Mouse (Mus musculus) lung, embryonic 15.5 days (tissue): ENCODE results near the gene Caln1. TPM values are rescaled to one million over a fixed set of nuclear protein-coding genes. Genes with fewer than 3 reads are reported as not detected.

ENCODE experiments used
- ATAC-seq: fragments of 200-750 bp; cut with Nextera tagmentation; 2 replicates; pipeline ENCODE4 v1.8.0; 2017; ENCODE audit warnings: moderate number of reproducible peaks, borderline replicate concordance; ENCODE audit not compliant: low FRiP score, low TSS enrichment; ENCODE audit errors: extremely low read depth
- H3K27ac ChIP-seq: fragments of 300-500 bp; sonication (generic); 2 replicates; pipeline ENCODE4 v1.5.1; 2015; ENCODE audit warnings: moderate library complexity, mild to moderate bottlenecking, inconsistent platforms
- H3K27me3 ChIP-seq: fragments of 300-500 bp; sonication (generic); 2 replicates; pipeline ENCODE4 v1.6.1; 2015; ENCODE audit warnings: inconsistent platforms
- H3K36me3 ChIP-seq: fragments of 300-500 bp; sonication (generic); 2 replicates; pipeline ENCODE4 v1.6.1; 2015; ENCODE audit warnings: inconsistent platforms
- H3K4me1 ChIP-seq: fragments of 300-500 bp; sonication (generic); 2 replicates; pipeline ENCODE4 v1.6.1; 2015; ENCODE audit warnings: inconsistent platforms
- H3K4me2 ChIP-seq: fragments of 300-500 bp; sonication (generic); 2 replicates; pipeline ENCODE4 v1.6.1; 2015; ENCODE audit warnings: inconsistent platforms, mild to moderate bottlenecking, moderate library complexity
- H3K4me3 ChIP-seq: fragments of 300-500 bp; sonication (generic); 2 replicates; pipeline ENCODE4 v1.5.1; 2015; ENCODE audit warnings: mild to moderate bottlenecking, inconsistent platforms
- H3K9ac ChIP-seq: fragments of 300-500 bp; sonication (generic); 2 replicates; pipeline ENCODE4 v1.6.1; 2015; ENCODE audit warnings: inconsistent platforms
- H3K9me3 ChIP-seq: fragments of 300-500 bp; sonication (generic); 2 replicates; pipeline ENCODE4 v1.6.1; 2016; ENCODE audit warnings: inconsistent platforms
- WGBS: fragments of 180-500 bp; shearing (Covaris S2); methylation state at CpG from one replicate; pipeline ENCODE4 v1.1.7; 2015; 5-methylcytosine and 5-hydroxymethylcytosine counted together
- polyA plus RNA-seq: library from polyadenylated mRNA; unstranded; fragments of >200 nt; fragmentation: Nextera tagmentation; extraction: Ambion mirVana; gene quantifications from 2 replicates; pipeline ENCODE4 v1.2.1, GENCODE M21; 2015

Gene Caln1
- polyA plus RNA-seq = 0.09 and 0.26 TPM in 2 replicates

DNA sequence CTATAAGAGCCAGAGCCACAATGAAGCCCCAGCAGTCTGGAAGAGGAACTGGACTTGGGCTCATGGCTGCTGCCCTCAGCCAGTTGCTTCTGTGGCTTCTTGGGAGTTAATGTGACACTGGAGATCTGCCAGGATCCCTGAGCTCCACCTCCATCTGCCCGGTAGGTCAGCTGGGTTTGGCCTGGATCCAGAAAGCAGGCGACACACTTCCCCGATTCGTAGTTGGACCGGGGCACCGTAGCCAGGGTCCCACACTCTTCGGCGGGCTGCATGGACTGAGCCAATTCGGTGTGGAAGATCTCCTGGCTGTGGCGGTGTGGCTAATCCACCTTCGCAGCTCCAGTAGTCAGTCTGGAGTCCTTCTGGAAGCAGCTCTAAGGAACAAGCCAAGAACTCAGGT is at the start of gene Caln1:
Caln1 (plus strand) TSS at position 219 of the 400 bp plus-strand sequence.
- 48% methylated on average over 11 of the region's 11 CpGs for WGBS
- no peaks in the 10 kb centered on the region for H3K36me3 ChIP-seq
- no peak within 1 kb of the TSS for H3K9ac ChIP-seq
- H3K4me1 ChIP-seq = no peaks in the 10 kb centered on the region
- no peaks in the 10 kb centered on the region for H3K9me3 ChIP-seq
- H3K4me2 ChIP-seq = no peak within 1 kb of the TSS
- no peak within 1 kb of the TSS for H3K27ac ChIP-seq
- H3K27me3 ChIP-seq = no peaks in the 10 kb centered on the region
- ATAC-seq = no peak
- H3K4me3 ChIP-seq = no peak within 1 kb of the TSS

DNA sequence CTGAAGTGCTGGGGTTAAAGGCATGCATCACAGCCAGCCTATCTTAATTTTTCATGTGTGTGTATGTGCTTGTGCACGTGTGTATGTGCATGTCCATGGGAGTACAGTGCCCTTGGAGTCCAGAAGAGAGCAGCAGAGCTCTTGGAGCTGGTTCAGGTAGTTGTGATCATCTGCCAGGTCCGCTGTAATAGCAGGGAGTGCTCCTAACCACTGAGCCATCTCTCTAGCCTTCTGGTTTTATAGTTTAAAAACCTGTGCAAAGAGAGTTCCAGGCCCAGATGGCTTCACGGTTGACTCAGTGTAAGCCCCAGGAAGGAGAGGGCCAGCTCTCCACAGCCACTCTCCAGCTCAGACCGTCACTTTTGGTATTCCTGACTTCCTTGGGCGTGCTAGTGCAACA is 49.5 kb upstream of the Caln1 start:
- 90% methylated on average over 5 of the region's 5 CpGs for WGBS
- Histone ChIP-seq H3K9me3 (0 out of 2 replicates have a peak, but pooled peaks cover 2% of the 10 kb centered on the region), H3K27ac (no peak overlapping the region), H3K4me3 (no peak overlapping the region), H3K27me3 (no peaks in the 10 kb centered on the region), H3K4me1 (0 out of 2 replicates have a peak, but pooled peaks cover 11% of the 10 kb centered on the region), H3K36me3 (peaks cover 4% of the 10 kb centered on the region; the same call in 1 of the 2 replicates), H3K9ac (no peak overlapping the region), H3K4me2 (no peak overlapping the region)
- no peak for ATAC-seq

DNA sequence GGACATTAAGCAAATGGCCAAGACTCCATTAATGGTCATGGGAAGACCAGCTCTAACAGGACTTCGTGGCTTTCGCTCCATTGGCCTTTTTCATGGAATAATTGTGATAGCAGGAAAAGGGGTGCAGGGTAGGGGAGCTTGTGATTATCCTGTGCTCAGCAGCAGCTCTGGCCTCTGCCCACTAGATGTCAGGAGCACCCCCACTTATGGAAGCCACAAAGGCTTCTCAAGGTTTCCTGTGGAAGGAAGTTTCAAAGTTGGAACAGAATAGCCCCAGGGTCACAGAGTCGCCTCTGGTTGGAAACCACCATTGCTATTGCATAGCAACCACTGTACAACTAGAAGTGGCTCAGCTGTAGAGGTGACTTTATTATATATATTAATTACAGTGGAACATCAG is 48.8 kb upstream of the Caln1 start:
- Histone ChIP-seq H3K27me3 (no peaks in the 10 kb centered on the region), H3K9ac (no peak overlapping the region), H3K9me3 (0 out of 2 replicates have a peak, but pooled peaks cover 3% of the 10 kb centered on the region), H3K36me3 (peaks cover 9% of the 10 kb centered on the region; the same call in 1 of the 2 replicates), H3K4me3 (no peak overlapping the region), H3K27ac (no peak overlapping the region), H3K4me2 (no peak overlapping the region), H3K4me1 (0 out of 2 replicates have a peak, but pooled peaks cover 11% of the 10 kb centered on the region)
- WGBS = 77% methylated on average over 3 of the region's 3 CpGs
- peak; percentile 20; the same call in 1 of the 2 replicates for ATAC-seq

DNA sequence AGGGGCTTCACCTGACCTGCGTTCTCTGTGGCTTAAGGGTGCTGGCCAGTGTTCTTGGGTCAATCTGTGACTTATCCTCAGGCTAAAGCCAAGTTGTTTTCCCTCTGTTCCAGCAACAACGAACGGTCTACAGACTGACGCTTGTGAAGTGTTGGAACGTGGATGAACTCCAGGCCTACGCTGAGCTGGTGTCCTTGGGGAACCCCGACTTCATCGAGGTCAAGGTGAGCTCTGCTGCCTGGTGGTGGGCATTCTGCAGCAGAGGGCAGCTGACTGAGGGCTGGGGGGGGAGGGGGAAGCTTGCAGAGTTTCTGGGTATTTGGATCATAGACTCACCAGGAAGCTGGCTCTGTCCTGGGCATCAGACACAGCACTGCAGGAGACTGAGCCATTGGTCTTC is 43.8 kb upstream of the Caln1 start:
- no peak for ATAC-seq
- H3K9me3 ChIP-seq = 0 out of 2 replicates have a peak, but pooled peaks cover 3% of the 10 kb centered on the region

DNA sequence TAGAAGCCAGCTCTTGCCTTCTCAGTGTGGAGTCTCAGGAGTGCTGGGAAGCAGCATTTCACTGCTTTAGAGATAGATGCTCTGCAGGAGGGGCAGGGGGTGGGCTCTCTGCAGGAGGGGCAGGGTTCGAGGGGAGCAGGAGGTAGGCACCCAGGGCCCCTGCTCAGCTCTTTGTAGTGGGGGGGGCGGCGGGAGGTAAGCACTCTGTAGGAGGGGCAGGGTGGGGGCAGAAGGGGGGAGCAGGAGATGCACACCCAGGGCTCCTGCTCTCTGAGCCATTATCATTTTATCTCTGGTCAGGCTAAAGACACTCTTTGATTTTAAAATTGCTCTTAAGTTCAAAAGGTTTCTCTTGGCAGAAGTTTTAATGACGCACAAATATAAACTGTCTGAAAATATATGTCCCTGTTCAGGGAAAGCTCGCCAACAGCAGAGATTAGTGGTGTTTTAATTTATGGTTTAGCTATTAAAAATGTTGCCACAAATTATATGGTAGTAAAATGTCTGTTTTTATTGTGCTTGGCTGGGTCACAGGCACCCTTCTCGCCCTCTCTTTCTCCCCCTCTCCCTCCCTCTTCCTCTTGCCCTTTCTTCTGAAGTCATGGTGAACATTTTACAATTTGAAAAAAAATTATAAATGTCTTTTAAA is 41.5 kb upstream of the Caln1 start:
- Histone ChIP-seq H3K36me3 (peaks cover 11% of the 10 kb centered on the region; the same call in 1 of the 2 replicates), H3K27ac (no peak overlapping the region), H3K4me3 (no peak overlapping the region), H3K4me2 (no peak overlapping the region), H3K4me1 (peaks cover 11% of the 10 kb centered on the region), H3K9ac (no peak overlapping the region), H3K9me3 (0 out of 2 replicates have a peak, but pooled peaks cover 3% of the 10 kb centered on the region), H3K27me3 (no peaks in the 10 kb centered on the region)
- ATAC-seq = peak; percentile 66; the same call in 1 of the 2 replicates
- 47% methylated on average over 6 of the region's 6 CpGs for WGBS

More for the DNA sequence above, 43.8 kb upstream of the Caln1 start:
- Histone ChIP-seq H3K36me3 (peaks cover 11% of the 10 kb centered on the region; the same call in 1 of the 2 replicates), H3K4me2 (no peak overlapping the region), H3K9ac (no peak overlapping the region), H3K4me3 (no peak overlapping the region), H3K27ac (no peak overlapping the region), H3K4me1 (peaks cover 15% of the 10 kb centered on the region), H3K27me3 (no peaks in the 10 kb centered on the region)
- WGBS = 97% methylated on average over 8 of the region's 8 CpGs

DNA sequence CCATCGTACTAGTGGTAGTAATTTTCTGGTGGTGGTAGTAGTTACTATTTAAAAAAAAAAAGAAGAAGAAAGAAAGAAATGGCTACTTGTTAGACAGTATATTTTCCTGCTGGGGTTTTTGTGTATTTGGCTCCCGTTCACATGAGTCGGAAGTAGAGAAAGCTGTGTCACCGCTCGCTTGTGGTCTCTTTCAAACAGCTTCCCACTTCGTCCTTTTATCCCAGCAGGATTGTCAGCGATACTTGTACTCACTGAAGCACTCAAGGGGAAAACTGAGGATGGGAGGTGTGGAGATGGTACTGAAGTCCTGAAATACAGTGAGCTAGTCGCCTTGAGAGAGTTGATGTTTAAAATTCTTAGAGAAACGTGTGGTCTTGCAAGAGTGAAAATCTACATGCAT is 40.9 kb upstream of the Caln1 start:
- H3K27me3 ChIP-seq = no peaks in the 10 kb centered on the region
- peaks cover 9% of the 10 kb centered on the region for H3K4me1 ChIP-seq
- H3K27ac ChIP-seq = no peak overlapping the region
- no peak overlapping the region for H3K4me3 ChIP-seq
- no peak overlapping the region for H3K9ac ChIP-seq
- 57% methylated on average over 9 of the region's 9 CpGs for WGBS
- H3K9me3 ChIP-seq = 0 out of 2 replicates have a peak, but pooled peaks cover 3% of the 10 kb centered on the region
- H3K36me3 ChIP-seq = peaks cover 11% of the 10 kb centered on the region; the same call in 1 of the 2 replicates
- no peak overlapping the region for H3K4me2 ChIP-seq
- ATAC-seq = no peak

DNA sequence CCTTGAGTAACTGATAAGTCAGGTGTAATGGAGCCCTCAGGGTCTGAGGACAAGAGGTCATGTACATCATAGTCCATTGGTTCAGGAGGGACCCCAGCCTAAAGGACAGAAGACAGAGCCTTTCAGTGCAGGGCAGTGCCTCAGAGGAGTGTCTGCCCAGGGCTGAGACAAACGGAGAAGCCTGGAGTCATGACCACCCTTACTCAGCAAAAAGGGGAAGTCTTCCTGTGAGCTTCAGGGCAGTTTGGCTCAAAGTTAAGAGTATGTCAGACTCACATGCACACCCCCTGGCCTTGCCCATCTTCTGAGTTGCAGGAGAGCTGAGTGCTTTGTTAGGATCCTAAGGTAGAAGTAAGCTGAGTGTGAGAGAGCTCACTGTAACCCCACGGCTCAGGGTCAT is 39.4 kb upstream of the Caln1 start:
- H3K4me1 ChIP-seq = peaks cover 9% of the 10 kb centered on the region
- H3K27me3 ChIP-seq = no peaks in the 10 kb centered on the region
- H3K36me3 ChIP-seq = peaks cover 7% of the 10 kb centered on the region; the same call in 1 of the 2 replicates
- H3K9ac ChIP-seq = no peak overlapping the region
- no peak for ATAC-seq
- 65% methylated on average over 2 of the region's 2 CpGs for WGBS
- no peak overlapping the region for H3K4me3 ChIP-seq
- 0 out of 2 replicates have a peak, but pooled peaks cover under 1% of the 10 kb centered on the region for H3K9me3 ChIP-seq
- H3K27ac ChIP-seq = no peak overlapping the region
- no peak overlapping the region for H3K4me2 ChIP-seq

DNA sequence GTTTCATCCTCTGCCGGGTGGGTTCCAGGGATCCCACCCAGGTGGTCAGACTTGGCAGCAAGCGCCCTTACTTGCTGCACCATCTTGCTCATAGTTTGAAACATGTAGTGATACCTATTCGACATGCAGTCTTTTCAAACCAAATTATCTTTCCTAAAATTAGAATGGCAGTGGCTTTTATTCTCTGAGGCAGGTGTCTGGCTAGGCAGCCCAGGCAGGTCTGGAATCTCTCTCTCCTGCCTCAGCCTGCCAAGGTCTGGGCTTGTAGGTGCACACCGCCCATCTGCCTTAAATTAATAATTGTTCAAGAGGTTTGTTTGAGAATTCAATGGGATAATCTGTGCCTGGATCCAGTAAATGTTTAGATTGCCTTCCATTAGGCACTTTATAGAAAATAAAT is 38.5 kb upstream of the Caln1 start:
- Histone ChIP-seq H3K4me3 (no peak overlapping the region), H3K9ac (no peak overlapping the region), H3K27me3 (no peaks in the 10 kb centered on the region), H3K36me3 (peaks cover 9% of the 10 kb centered on the region), H3K4me1 (peaks cover 9% of the 10 kb centered on the region), H3K27ac (no peak overlapping the region), H3K9me3 (no peaks in the 10 kb centered on the region), H3K4me2 (no peak overlapping the region)
- 84% methylated on average over 4 of the region's 4 CpGs for WGBS
- no peak for ATAC-seq

DNA sequence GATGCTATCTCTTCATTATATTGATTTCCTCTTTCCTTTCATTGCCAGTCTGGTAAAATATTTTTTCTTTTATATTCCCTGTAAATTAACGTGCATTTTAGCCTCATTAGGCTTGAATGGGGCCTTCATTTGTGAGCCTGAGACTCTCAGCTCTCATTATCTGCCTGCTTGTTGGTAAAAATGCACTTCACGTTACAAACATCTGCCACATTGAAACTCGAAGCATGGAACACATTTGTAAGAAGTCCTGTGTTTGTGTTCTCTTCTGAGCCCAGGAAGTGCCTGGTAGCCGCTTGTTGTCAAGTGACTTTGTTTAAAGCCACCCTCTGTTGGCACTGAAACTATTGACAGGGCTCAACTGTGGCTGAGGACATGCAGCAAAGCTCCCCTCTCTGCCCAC is 38.0 kb upstream of the Caln1 start:
- H3K4me2 ChIP-seq = no peak overlapping the region
- no peaks in the 10 kb centered on the region for H3K27me3 ChIP-seq
- WGBS = 58% methylated on average over 4 of the region's 4 CpGs
- no peak overlapping the region for H3K9ac ChIP-seq
- H3K9me3 ChIP-seq = no peaks in the 10 kb centered on the region
- H3K27ac ChIP-seq = no peak overlapping the region
- peaks cover 11% of the 10 kb centered on the region for H3K36me3 ChIP-seq
- ATAC-seq = no peak
- peaks cover 9% of the 10 kb centered on the region for H3K4me1 ChIP-seq
- H3K4me3 ChIP-seq = no peak overlapping the region

DNA sequence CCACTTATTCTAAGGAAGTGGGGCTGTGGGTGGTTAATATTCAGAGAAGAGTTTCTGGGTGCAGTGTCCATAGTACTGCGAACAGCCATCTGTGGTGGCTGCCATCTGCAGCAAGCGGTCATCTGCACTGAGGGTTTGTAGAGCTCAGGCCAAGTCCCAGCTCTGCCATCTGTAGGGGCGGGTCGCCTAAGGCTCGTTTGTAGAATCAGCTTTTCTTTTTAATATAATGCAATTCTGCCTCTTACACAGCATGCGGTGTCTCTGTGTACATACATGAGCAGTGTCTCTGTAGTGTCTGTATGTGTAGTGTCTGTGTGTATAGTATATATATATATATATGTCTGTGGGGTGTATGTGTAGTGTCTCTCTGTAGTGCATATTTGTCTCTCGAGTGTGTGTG is 35.7 kb upstream of the Caln1 start:
- no peak overlapping the region for H3K27ac ChIP-seq
- WGBS = 83% methylated on average over 7 of the region's 7 CpGs

DNA sequence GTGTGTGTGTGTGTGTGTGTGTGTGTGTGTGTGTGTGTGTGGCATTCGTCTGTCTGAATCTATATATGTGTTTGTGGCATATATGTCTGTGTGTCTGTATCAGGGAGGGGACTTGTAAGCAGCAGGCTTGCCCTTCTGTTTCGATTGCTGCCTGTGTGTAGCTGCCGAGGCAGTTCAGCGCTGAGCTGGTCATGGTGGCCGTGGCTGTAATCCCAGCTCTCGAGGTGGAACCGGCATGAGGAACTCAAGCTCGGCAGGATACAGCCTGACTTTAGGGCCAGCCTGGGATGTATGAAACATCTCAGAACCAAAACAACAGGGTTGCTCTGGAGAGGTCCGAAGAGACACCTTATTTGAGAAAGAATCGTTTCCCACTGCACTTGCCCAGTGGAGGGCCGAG is 35.3 kb upstream of the Caln1 start:
- 96% methylated on average over 11 of the region's 11 CpGs for WGBS
- H3K27ac ChIP-seq = no peak overlapping the region
- H3K9ac ChIP-seq = no peak overlapping the region
- H3K36me3 ChIP-seq = peaks cover 15% of the 10 kb centered on the region
- H3K27me3 ChIP-seq = no peaks in the 10 kb centered on the region
- no peaks in the 10 kb centered on the region for H3K9me3 ChIP-seq
- H3K4me1 ChIP-seq = no peaks in the 10 kb centered on the region
- ATAC-seq = no peak
- H3K4me3 ChIP-seq = no peak overlapping the region
- no peak overlapping the region for H3K4me2 ChIP-seq

More for the DNA sequence above, 35.7 kb upstream of the Caln1 start:
- Histone ChIP-seq H3K4me1 (no peaks in the 10 kb centered on the region), H3K9me3 (no peaks in the 10 kb centered on the region), H3K4me2 (no peak overlapping the region), H3K36me3 (peaks cover 15% of the 10 kb centered on the region), H3K27me3 (no peaks in the 10 kb centered on the region), H3K4me3 (no peak overlapping the region), H3K9ac (no peak overlapping the region)
- no peak for ATAC-seq

DNA sequence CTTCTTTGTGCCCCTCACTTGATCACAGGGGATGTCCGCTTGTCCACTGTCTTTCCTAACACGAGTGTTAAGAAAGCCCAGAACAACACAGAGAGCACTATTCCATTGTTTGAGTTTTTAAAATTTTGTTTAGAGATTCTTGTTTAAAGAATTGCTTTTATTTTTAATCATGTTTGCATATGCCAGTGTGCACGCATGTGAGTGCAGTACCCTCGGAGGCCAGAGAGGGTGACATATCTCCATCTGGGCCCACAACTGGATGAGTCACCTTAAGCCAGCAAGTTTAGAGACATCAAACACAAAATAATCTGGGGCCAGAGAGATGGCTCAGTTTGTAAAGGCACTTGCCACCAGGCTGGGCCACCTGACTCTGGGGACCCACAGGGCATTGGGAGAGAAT is 33.8 kb upstream of the Caln1 start:
- no peak overlapping the region for H3K27ac ChIP-seq
- no peak overlapping the region for H3K9ac ChIP-seq
- H3K27me3 ChIP-seq = no peaks in the 10 kb centered on the region
- 98% methylated on average over 4 of the region's 4 CpGs for WGBS
- no peak overlapping the region for H3K4me3 ChIP-seq
- peaks cover 20% of the 10 kb centered on the region for H3K36me3 ChIP-seq
- no peaks in the 10 kb centered on the region for H3K9me3 ChIP-seq
- H3K4me1 ChIP-seq = no peaks in the 10 kb centered on the region
- H3K4me2 ChIP-seq = no peak overlapping the region
- no peak for ATAC-seq
